Mouse (Mus musculus) T-helper 1 cell (primary cell): ENCODE results near the gene Hamp.

Experiments
- in situ Hi-C: fragments of 300-600 bp; cut with MboI, MseI; formaldehyde crosslinking; loops from one replicate; pipeline ENCODE4 v1.15.1; 2025; ENCODE audit warnings: high pct_unique_total_duplicates

Gene Hamp

GRCm38 (mm10) chr7:30908992-30909431, 34.8 kb downstream of the Hamp start:
- in situ Hi-C loops, result no loop called here

GRCm38 (mm10) chr7:30908277-30908991, 35.4 kb downstream of the Hamp start:
- in situ Hi-C loops, result no loop called here

GRCm38 (mm10) chr7:30904042-30904441, 39.8 kb downstream of the Hamp start:
- in situ Hi-C loops, result no loop called here

- in situ Hi-C loops, result no loop called here
Measured at GRCm38 (mm10) chr7:30895217-30895616, 48.6 kb downstream of the Hamp start.

- in situ Hi-C loops, result no loop called here
Measured at GRCm38 (mm10) chr7:30892515-30892914, 51.3 kb downstream of the Hamp start.
